Mouse (Mus musculus) left cerebral cortex, postnatal 25 days (tissue): ENCODE results near the gene BC030867. TPM values are rescaled to one million over a fixed set of nuclear protein-coding genes. Genes with fewer than 3 reads are reported as not detected.
A peak's percentile ranks its signal among the peaks of the same experiment; 100 is the strongest.

Source experiments
- DNase-seq, 2 experiments: peaks; one replicate each; pipeline ENCODE4 v3.0.0; 2022; ENCODE audit warnings: low spot score in 2 of 2, mixed read lengths in 1 of 2
- intact Hi-C: fragments of 180-260 bp; cut with DNase I; formaldehyde crosslinking; loops from one replicate; pipeline ENCODE4 v1.15.1; 2025
- microRNA-seq, 2 experiments: library from miRNA; unstranded; fragments of <30 nt; microRNA quantifications; one replicate each; pipeline ENCODE4 v1.2.0; 2022
- total RNA-seq, 2 experiments: library from RNA; stranded (reverse); gene quantifications; 2 replicates each; pipeline ENCODE4 v1.2.3; 2021

Gene BC030867
- total RNA-seq, 2 experiments from 2014 or later = 0.94 to 1.1 TPM

DNA sequence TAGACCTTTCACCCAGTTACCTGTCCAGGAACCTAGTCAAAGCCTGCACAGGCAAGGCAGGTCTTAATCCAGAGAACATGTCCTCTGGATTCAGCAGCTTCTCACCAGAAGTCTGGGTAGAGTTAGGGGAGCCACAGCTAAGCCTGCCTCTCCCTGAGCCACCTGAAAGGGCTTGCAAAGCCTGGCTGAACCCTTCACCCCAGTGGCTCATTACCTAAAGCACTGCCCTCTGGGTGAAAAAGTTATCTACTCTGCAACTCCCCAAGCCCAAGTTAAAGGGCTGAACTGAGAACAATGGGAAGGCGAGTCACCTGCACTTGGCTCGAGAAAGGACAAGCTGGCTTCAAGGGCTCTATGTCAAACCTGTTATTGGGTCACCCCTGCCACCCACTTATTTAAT, 55.5 kb downstream of the BC030867 start:
- DNase-seq = no peak

DNA sequence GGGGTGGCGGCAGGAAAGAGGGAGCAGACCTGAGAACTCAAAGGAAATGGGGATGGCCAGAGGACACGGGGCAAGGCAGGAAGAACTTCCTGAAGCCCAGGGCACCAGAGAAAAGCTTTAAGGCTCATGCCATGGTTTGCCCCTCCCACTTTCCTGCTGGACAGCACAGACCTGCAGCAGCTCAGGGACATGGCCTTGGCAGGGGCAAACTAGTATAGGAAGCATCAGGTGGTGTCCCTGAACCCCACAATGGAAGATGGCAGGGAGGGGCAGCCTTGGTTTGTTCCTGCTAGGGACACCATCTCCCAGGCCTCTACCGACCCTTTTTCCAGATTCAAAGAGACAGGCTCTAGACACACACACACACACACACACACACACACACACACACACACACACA, 56.7 kb downstream of the BC030867 start:
- no peak for DNase-seq
- intact Hi-C loops = no loop called here

More for the DNA sequence above, 55.5 kb downstream of the BC030867 start:
- intact Hi-C loops = no loop called here

DNA sequence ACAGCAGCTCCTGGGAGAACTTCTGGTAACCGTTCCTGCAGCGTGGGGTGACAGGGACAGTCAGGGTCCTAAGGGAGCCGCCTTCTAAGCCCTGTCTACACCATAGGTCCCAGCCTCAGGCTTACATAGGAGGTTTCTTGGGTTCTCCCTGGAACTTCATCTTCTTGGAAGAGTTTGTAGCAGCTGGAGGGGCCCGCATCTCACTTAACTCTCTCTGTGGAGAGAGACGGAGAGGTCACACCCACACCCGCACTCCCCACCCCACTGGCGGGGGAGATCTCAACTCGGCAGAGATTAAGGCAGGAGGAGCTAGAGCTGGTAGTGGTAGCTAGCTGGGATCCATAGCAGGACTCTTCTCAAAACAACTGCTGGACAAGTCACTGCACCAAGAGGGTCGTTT, 59.4 kb downstream of the BC030867 start:
- intact Hi-C loops = loop anchor here (1.0 to 2.0 kb wide), 2 partner anchors 10 to 99 kb away; partner anchors contain the start of gene Slc25a39
- DNase-seq = no peak

DNA sequence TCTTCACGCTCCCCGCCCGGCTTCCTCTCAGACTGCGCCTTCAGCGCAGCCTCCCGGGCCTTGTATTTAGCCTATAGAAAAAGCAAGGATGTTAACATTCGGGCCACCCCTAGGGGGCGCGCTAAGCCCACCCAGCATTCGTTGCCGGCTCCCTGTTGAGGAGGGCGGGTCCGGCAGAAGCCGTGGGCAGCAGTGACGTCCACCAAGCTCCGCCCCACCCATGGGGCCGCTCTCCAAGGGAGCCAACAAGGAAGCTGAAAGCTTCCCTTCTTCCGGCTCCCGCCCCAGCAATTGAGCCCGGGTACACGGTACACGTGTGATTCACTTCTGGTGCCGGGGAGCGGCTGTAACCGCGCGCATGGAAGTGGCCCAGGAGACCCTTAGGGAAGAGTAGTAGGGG, 60.3 kb downstream of the BC030867 start:
- intact Hi-C loops = loop anchor here (1.0 to 2.0 kb wide), 3 partner anchors 11 to 125 kb away; partner anchors contain the start of gene Slc25a39
- DNase-seq = peak; percentile 95 to 99

DNA sequence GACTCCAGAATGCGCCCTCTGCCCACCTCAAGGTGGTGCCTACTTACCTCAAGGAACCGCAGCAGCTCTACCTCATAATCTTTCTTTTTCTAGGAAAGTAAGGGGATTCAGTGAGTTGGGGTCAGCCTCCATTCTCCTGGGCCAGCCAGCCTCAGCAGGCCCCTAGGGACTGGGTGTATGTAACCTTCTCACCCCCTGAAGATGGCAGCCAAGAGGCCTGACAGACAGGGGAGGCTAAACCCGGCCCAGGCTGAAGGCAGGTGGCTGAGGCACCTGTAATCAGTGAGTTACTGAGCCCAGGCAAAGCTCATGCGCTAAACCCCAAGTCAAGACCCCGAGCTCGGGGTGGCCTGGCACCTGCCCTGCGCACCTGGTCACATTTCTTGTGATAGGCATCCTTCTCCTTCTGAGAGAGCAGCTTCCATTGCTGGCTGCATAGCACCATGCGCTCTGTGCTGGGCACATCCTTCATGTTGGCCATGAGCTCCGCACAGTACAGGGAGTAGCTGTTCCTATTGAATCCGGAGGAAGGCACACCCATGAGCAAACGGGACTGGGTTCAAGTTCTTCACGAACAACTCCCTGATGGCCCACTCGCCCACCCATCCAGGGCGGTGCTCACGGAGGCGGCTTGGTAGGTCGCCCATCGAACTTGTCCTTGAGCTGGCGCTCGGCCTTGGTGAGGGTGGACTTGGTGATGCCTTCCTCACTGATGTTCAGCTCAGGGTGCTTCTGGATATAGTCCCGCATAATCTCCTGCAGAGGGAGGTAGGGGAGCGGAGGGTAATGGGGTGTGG, 61.3 kb downstream of the BC030867 start:
- no peak for DNase-seq
- intact Hi-C loops = loop anchor here (1.0 to 2.0 kb wide), 2 partner anchors 97 to 124 kb away; partner anchors contain the start of gene Slc25a39

DNA sequence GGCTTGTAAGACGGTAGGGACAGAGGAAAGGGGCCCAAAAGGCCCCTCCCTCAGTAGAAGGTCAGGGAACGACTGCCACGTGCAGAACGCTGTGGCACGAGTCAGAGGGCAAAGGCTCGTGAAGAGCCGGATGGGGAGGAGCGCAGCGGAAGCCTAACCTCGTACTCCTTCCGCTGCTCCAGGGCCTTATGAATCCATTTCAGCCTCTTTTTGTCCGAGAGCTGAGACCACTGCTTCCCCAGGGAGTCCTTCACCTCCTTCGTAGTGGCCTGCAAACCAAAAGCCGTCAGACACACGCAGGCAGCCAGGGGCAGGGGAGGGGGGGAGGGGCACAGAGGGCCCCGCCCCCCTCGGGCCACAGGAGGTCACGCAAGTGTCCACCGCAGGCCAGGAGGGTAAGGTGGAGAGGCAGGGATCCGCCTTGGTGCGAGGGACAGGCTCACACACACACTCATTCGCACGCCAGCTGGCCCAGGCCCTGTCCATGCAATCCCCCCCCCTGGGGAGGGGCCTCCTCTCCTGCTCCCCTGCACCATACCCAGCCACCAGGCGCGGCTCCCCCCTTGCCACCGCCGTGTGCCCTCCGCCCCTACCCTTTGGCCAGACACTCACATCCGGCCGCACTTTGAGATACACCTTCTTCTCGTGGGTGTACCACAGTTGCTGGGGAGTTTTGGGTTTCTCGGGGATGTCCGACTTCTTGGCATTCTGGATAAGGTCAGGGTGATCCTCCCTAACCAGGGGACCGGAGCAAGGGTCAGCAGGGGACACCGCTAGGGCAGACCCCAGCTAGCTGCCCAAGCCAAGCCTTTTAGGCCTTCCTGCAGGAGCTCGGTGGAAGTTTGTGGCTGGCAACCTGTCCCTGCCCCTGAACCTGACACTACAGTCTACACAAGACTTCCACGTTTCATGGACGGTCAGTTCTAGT, 62.4 kb downstream of the BC030867 start:
- DNase-seq = no peak
- intact Hi-C loops = no loop called here

DNA sequence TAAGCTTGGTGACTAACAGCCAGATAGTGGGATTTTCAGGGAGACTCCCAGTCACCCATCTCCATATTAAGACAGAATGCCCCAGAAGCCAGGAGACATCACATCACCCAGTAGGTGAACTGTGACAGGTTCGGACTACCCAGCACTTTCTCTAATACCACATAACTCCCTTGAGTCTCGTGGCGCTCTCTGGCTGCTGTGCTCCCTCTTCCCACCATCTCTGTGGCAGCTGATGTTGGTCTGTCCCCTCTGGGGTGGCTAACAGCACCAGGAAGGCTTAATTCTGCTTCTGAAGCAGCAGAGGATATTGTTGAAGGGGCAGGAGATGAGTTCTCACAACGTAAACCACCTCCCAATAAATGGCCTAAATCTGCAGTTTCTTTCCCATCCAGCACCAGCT, 63.3 kb downstream of the BC030867 start:
- intact Hi-C loops = no loop called here
- DNase-seq = no peak

DNA sequence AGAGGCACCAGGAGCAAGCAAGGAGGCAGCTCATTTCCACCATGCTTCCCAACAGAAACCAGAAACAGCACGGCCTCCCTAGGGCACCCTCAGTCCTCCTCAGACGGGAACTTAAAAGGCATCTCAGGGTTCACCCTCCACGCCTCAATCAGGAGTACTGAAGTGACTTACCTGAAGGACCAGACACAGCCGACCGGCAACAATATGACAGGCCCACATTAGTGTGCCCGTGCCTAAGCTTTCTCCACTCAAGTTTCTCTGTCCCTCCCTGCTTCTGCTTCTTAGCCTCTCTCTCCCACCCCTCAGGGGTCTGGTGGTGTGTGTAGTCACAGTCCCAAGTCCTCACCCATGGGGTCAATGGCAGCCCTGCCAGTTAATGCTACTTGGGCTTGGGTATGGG, 63.9 kb downstream of the BC030867 start:
- intact Hi-C loops = no loop called here
- peak in 1 of 2 experiments; percentile 1 for DNase-seq

DNA sequence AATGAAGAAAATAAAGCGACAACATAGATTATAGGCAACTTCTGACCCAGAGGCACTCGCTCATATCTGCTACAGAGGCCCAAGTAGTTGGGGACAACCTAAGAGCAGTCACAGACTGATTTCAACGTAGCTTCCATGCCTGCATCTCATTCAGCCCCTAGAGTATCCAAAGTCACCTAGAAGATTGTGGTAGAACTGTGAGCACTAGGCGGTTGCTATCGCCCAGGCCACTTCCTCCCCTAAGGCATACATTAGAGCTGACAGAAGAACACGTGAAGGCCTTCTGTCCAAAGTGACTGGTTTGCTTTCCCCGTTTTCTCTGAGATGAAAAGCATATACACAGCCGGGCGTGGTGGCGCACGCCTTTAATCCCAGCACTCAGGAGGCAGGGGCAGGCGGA, 65.6 kb downstream of the BC030867 start:
- intact Hi-C loops = no loop called here
- no peak for DNase-seq

Small RNA genes lying within 50 kb of the gene (microRNA-seq; reads per million reads assigned to microRNA genes)
- gene Mir8101 = 2.5 to 6.7 reads per million in 2 experiments

Other genes starting within 250 kb of the BC030867 start
- gene Mpp3, start 220.4 kb upstream of the BC030867 start, total RNA-seq = 10 to 100 TPM; 71.2 to 72.9 TPM
- not detected for gene Cd300lg, start 207.4 kb upstream of the BC030867 start, total RNA-seq
- 100 to 1,000 TPM; 153 to 174 TPM for gene Mpp2, start 160.4 kb upstream of the BC030867 start, total RNA-seq
- not detected for gene Ppy, start 147.6 kb upstream of the BC030867 start, total RNA-seq
- not detected for gene Pyy, start 141.1 kb upstream of the BC030867 start, total RNA-seq
- gene Nags, start 103.4 kb upstream of the BC030867 start, total RNA-seq = not detected
- gene Tmem101, start 92.5 kb upstream of the BC030867 start, total RNA-seq = 10 to 100 TPM; 24.8 to 28.0 TPM
- 10 to 100 TPM; 58.3 to 66.4 TPM for gene Lsm12, start 63.6 kb upstream of the BC030867 start, total RNA-seq
- 10 to 100 TPM; 55.7 to 61.8 TPM for gene G6pc3, start 59.3 kb upstream of the BC030867 start, total RNA-seq
- 100 to 1,000 TPM; 243 to 261 TPM for gene Hdac5, start 18.7 kb upstream of the BC030867 start, total RNA-seq
- gene Asb16, start 19.9 kb downstream of the BC030867 start, total RNA-seq = 1 to 10 TPM; 1.2 TPM
- gene Tmub2, start 36.0 kb downstream of the BC030867 start, total RNA-seq = 10 to 100 TPM; 67.8 to 71.4 TPM
- 100 to 1,000 TPM; 231 to 242 TPM for gene Atxn7l3, start 47.7 kb downstream of the BC030867 start, total RNA-seq
- 100 to 1,000 TPM; 123 to 127 TPM for gene Ubtf, start 70.9 kb downstream of the BC030867 start, total RNA-seq
- gene Slc4a1, start 117.3 kb downstream of the BC030867 start, total RNA-seq = under 1 TPM; 0.62 to 0.73 TPM
- gene Rundc3a, start 144.5 kb downstream of the BC030867 start, total RNA-seq = 100 to 1,000 TPM; 441 to 469 TPM
- 10 to 100 TPM; 58.8 to 64.8 TPM for gene Slc25a39, start 159.1 kb downstream of the BC030867 start, total RNA-seq
- 10 to 100 TPM; 58.3 to 71.3 TPM for gene Grn, start 181.4 kb downstream of the BC030867 start, total RNA-seq
- gene Fam171a2, start 198.8 kb downstream of the BC030867 start, total RNA-seq = 100 to 1,000 TPM; 108 to 120 TPM
- gene Itga2b, start 221.2 kb downstream of the BC030867 start, total RNA-seq = 1 to 10 TPM; 2.2 to 3.5 TPM